Mouse (Mus musculus): Measurements from ENCODE around the gene Rnf151.
"Not testable (repeated sequence)": the region's sequence is repeated elsewhere in the genome, so short reads cannot be mapped to it uniquely, and the experiment has no call there.

Gene Rnf151

GRCm38 (mm10) chr17:24669545-24670245, 48.2 kb downstream of the Rnf151 start, which contains the start of gene Zfp598:
Zfp598 (plus strand) TSS chr17:24669687.
- intact Hi-C loops (cut with DNase I) = no loop called here

DNA sequence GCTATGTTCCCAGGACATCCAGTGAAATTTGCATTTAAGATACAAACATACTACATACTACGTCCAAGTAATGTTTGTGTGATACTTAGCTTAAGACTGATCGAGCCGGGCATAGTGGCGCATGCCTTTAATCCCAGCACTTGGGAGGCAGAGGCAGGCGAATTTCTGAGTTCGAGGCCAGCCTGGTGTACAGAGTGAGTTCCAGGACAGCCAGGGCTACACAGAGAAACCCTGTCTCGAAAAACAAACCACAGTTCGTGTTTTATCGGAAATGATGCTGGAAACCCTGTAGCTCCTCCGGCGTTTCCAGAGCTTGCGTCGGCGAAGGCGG, 48.7 kb downstream of the Rnf151 start:
- intact Hi-C loops (cut with DNase I) = not testable (repeated sequence)

DNA sequence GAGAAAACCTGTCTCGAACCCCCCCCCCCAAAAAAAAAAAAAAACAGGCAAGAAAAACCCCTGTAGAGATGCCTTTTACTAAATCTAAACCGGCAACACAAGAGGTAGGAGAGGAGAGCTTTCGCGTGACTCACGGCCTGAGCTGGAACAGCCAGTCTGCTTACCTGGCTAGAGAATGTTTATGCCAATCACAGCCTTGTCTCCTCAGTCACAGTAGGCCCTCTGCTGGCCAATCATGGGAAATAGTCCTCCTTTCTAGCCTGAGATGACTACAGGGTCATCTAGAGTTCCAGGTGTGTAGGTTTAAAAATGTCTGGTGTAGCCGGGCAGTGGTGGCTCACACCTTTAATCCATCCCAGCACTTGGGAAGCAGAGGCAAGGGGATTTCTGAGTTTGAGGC, 50.4 kb downstream of the Rnf151 start:
- intact Hi-C loops (cut with DNase I) = no loop called here

DNA sequence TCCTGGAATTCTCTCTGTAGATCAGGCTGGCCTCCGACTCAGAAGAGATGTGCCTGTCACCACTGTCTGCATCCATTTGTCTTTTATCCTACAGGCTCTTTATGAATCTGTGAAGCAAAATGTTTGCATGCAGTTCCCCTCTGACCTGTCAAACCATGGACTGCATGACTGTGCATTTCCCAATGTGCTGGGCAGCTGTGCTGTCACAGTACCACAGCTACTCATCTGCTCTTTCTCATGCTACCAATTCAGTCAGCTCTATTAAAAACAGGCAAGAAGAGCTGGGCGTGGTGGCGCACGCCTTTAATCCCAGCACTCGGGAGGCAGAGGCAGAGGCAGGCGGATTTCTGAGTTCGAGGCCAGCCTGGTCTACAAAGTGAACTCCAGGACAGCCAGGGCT, 50.9 kb downstream of the Rnf151 start:
- intact Hi-C loops (cut with DNase I) = not testable (repeated sequence)
